Comparison of ENCODE assay signal across 8 mouse cellular contexts in genomic region chr4:98105971-98106370, GRCm38 (mm10).
DNase-seq lines count a peak whose midpoint lies in the region; ATAC-seq and TF ChIP-seq lines count a peak whose summit lies in the region.

No protein-coding gene starts in this region.

- TF ChIP-seq EP300 in heart, postnatal 0 days (IDR thresholded peaks at IDR 0.05; ENCODE audit: low read depth) = no peak; the same call in none of the 2 replicates

- peak overlapping the region; percentile 37; the same call in 1 of the 2 replicates for H3K4me2 ChIP-seq in heart, postnatal 0 days (ENCODE audit: low read depth, low read length)
- no peak overlapping the region for H3K4me2 ChIP-seq in stomach, embryonic 14.5 days (replicated peaks; ENCODE audit: low read depth, low read length)

- H3K36me3 ChIP-seq in heart, postnatal 0 days (replicated peaks; ENCODE audit: control insufficient read depth, insufficient read depth, low read length) = no peaks in the 10 kb centered on the region
- H3K36me3 ChIP-seq in stomach, embryonic 14.5 days (ENCODE audit: control insufficient read depth, insufficient read depth, low read length) = no peaks in the 10 kb centered on the region

- no peaks in the 10 kb centered on the region for H3K27me3 ChIP-seq in heart, postnatal 0 days (ENCODE audit: control insufficient read depth, insufficient read depth, low read length)
- H3K27me3 ChIP-seq in stomach, embryonic 14.5 days (ENCODE audit: control insufficient read depth, insufficient read depth, low read length) = no peaks in the 10 kb centered on the region

- peaks cover 37% of the 10 kb centered on the region for H3K4me1 ChIP-seq in heart, postnatal 0 days (ENCODE audit: control insufficient read depth, insufficient read depth)
- H3K4me1 ChIP-seq in stomach, embryonic 14.5 days (ENCODE audit: control insufficient read depth, insufficient read depth, low read length) = peaks cover 40% of the 10 kb centered on the region

- 64% methylated on average over 6 of the region's 6 CpGs for WGBS in heart, postnatal 0 days
- 29% methylated on average over 6 of the region's 6 CpGs for WGBS in stomach, embryonic 14.5 days

- DNase-seq in lung, postnatal 10 days = peak; percentile 29
- no peak for DNase-seq in lung, postnatal 36 days
- DNase-seq in heart, postnatal 0 days (ENCODE audit: low spot score) = peak; percentile 60
- DNase-seq in kidney, postnatal 10 days = peak; percentile 62
- no peak for DNase-seq in ovary, postnatal 36 days (ENCODE audit: low spot score)
- no peak for DNase-seq in cerebellum, postnatal 10 days

- H3K4me3 ChIP-seq in heart, postnatal 0 days (ENCODE audit: low read depth, low read length) = no peak overlapping the region
- H3K4me3 ChIP-seq in stomach, embryonic 14.5 days (ENCODE audit: low read depth, low read length) = no peak overlapping the region

- TF ChIP-seq CTCF in heart, postnatal 0 days (IDR thresholded peaks at IDR 0.05; ENCODE audit: low read depth) = no peak

- H3K27ac ChIP-seq in heart, postnatal 0 days (ENCODE audit: low read depth) = peak overlapping the region; percentile 40
- peak overlapping the region; percentile 84; the same call in 1 of the 2 replicates for H3K27ac ChIP-seq in stomach, embryonic 14.5 days (ENCODE audit: low read length)

- no peaks in the 10 kb centered on the region for H3K9me3 ChIP-seq in heart, postnatal 0 days (replicated peaks; ENCODE audit: control insufficient read depth, low read length)
- H3K9me3 ChIP-seq in stomach, embryonic 14.5 days (ENCODE audit: control insufficient read depth, low read depth, low read length) = no peaks in the 10 kb centered on the region

- ATAC-seq in heart, postnatal 0 days (ENCODE audit: insufficient read depth, low read depth) = peak; percentile 40
- ATAC-seq in stomach, embryonic 14.5 days (ENCODE audit: insufficient number of reproducible peaks, insufficient read depth, low FRiP score, low read depth) = no peak
- ATAC-seq in CD4-positive, CD25-positive, alpha-beta regulatory T cell, adult 4 months = no peak

- no peak overlapping the region for H3K9ac ChIP-seq in heart, postnatal 0 days (replicated peaks; ENCODE audit: low read depth, low read length)
- H3K9ac ChIP-seq in stomach, embryonic 14.5 days (replicated peaks; ENCODE audit: low read depth, low read length) = no peak overlapping the region

Comparison
In these comparisons a context has a peak if more than half of its experiments do, and no peak if none do; other contexts are left out.
1. DNase-seq: peak in lung, postnatal 10 days (single experiment), heart, postnatal 0 days (single experiment) and kidney, postnatal 10 days (single experiment); none in lung, postnatal 36 days (single experiment), ovary, postnatal 36 days (single experiment) and cerebellum, postnatal 10 days (0 of 2).